Mouse (Mus musculus) ES-Bruce4 (cell line): ENCODE data around the gene Drc7.

ENCODE experiments used
- CTCF ChIP-seq: IDR thresholded peaks from one replicate; pipeline ENCODE4 v1.8.1; 2011; ENCODE audit warnings: low read depth, low read length
- EP300 ChIP-seq: IDR thresholded peaks from 2 replicates; pipeline ENCODE4 v1.6.1; 2011; ENCODE audit warnings: low read depth, low read length; ENCODE audit not compliant: insufficient read depth
- POLR2A ChIP-seq: IDR thresholded peaks from one replicate; pipeline ENCODE4 v1.8.1; 2011; ENCODE audit warnings: low read length; ENCODE audit not compliant: insufficient read depth

DNA sequence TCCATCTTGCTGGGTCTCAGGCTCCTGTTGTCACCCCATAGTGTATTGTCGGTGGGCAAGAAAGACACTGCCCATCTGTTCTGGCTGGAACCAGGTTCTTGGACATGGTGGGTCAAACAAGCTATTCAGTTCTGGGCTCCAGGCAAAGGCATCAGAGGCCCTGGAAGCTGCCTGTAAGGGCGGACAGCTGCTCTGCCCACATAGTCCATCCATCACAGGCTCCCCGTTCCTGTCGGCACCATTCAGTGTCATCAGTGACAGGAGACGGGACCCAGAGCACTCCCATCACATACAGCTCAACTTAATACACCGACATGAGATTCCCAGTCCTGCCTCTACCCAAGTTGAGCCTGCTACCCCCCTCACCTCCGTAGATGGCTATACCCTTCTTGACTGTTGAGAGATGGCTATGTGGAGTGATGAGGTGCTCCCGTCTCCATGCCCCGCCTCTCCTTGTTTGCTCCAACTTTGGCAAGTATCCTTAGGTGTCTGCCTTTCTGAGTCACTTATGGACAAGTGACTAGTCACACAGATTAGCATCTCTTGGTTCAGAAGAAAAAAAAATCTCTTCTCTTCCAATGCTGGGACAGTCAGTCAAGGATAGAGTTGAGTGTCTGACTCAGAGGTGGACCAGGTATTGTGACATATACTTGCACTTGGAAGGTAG lies 36.8 kb upstream of the Drc7 start:
- TF ChIP-seq EP300 (no peak), CTCF (no peak), POLR2A (no peak)
